Mouse (Mus musculus) CH12.LX (cell line): ENCODE results near the gene D630036H23Rik. TPM values are rescaled to one million over a fixed set of nuclear protein-coding genes. Genes with fewer than 3 reads are reported as not detected.

Experiments used
- DNase-seq: peaks from one replicate; pipeline ENCODE4 v3.0.0-alpha.2; 2013; ENCODE audit errors: extremely low read depth
- H3K27ac ChIP-seq: 2 replicates; pipeline ENCODE4 v1.5.1; 2012; ENCODE audit warnings: low read depth, mild to moderate bottlenecking, control low read depth, moderate library complexity; ENCODE audit not compliant: insufficient read depth
- H3K27me3 ChIP-seq: replicated peaks from 2 replicates; pipeline ENCODE3; 2012; ENCODE audit warnings: inconsistent platforms
- H3K36me3 ChIP-seq, 2 experiments: replicated peaks in 1 of 2; 2 replicates each; pipeline versions ENCODE3 to v1.6.1; 2012; ENCODE audit warnings: inconsistent platforms in 1 of 2, low read length in 1 of 2, mild to moderate bottlenecking in 1 of 2, mixed read lengths in 1 of 2, moderate library complexity in 1 of 2; ENCODE audit not compliant: control insufficient read depth in 1 of 2, insufficient read depth in 1 of 2
- H3K4me1 ChIP-seq, 2 experiments: 2 replicates each; pipeline ENCODE4 v1.6.1; 2012; ENCODE audit warnings: inconsistent platforms in 1 of 2, moderate library complexity in 1 of 2; ENCODE audit not compliant: insufficient read depth in 2 of 2, control insufficient read depth in 1 of 2
- H3K4me2 ChIP-seq: 2 replicates; pipeline ENCODE4 v1.6.1; 2012; ENCODE audit warnings: low read depth, mild to moderate bottlenecking, control low read depth; ENCODE audit not compliant: poor library complexity, insufficient read depth, severe bottlenecking
- H3K4me3 ChIP-seq, 3 experiments: fragments of 150-350 bp in 1 of 3; sonication (generic) in 1 of 3; replicated peaks in 1 of 3; 2 replicates each; pipeline versions ENCODE3 to v1.5.1; 2011 to 2012; ENCODE audit warnings: low read depth in 2 of 3, low read length in 2 of 3, mild to moderate bottlenecking in 2 of 3, moderate library complexity in 2 of 3, control low read depth in 1 of 3, improper control_type of control experiment in 1 of 3, inconsistent platforms in 1 of 3, mixed read lengths in 1 of 3; ENCODE audit not compliant: poor library complexity in 1 of 3
- H3K79me2 ChIP-seq: replicated peaks from 2 replicates; pipeline ENCODE4 v1.6.1; 2012; ENCODE audit warnings: mild to moderate bottlenecking, moderate library complexity; ENCODE audit not compliant: control insufficient read depth, poor library complexity, insufficient read depth, severe bottlenecking; ENCODE audit errors: extremely low read depth
- H3K9ac ChIP-seq: 2 replicates; pipeline ENCODE4 v1.6.1; 2012; ENCODE audit warnings: low read depth, mild to moderate bottlenecking, control low read depth, moderate library complexity; ENCODE audit not compliant: insufficient read depth
- H3K9me3 ChIP-seq: replicated peaks from 2 replicates; pipeline ENCODE3; 2012; ENCODE audit warnings: low read length, inconsistent platforms, mixed read lengths
- BHLHE40 ChIP-seq: IDR thresholded peaks from 2 replicates; pipeline ENCODE4 v1.6.1; 2011; ENCODE audit warnings: mild to moderate bottlenecking, low read depth, low read length, improper control_type of control experiment
- E2F4 ChIP-seq: IDR thresholded peaks from 2 replicates; pipeline ENCODE4 v1.6.1; 2011; ENCODE audit warnings: low read depth, low read length, improper control_type of control experiment; ENCODE audit not compliant: insufficient replicate concordance
- ETS1 ChIP-seq: conservative IDR thresholded peaks from 2 replicates; pipeline ENCODE4 v1.6.1; 2012; ENCODE audit warnings: low read depth, mild to moderate bottlenecking, inconsistent platforms, low read length, improper control_type of control experiment, moderate library complexity
- GABPA ChIP-seq: IDR thresholded peaks from 2 replicates; pipeline ENCODE4 v1.6.1; 2012; ENCODE audit warnings: low read depth, low read length, improper control_type of control experiment, inconsistent platforms; ENCODE audit not compliant: insufficient replicate concordance
- HCFC1 ChIP-seq: IDR thresholded peaks from 2 replicates; pipeline ENCODE4 v1.6.1; 2012; ENCODE audit warnings: low read depth, mild to moderate bottlenecking, inconsistent platforms, low read length, improper control_type of control experiment
- JUN ChIP-seq: IDR thresholded peaks from 2 replicates; pipeline ENCODE4 v1.6.1; 2011; ENCODE audit warnings: low read depth, mild to moderate bottlenecking, low read length, improper control_type of control experiment, moderate library complexity; ENCODE audit not compliant: insufficient read depth
- JUND ChIP-seq: conservative IDR thresholded peaks from 2 replicates; pipeline ENCODE4 v1.6.1; 2011; ENCODE audit warnings: low read depth, low read length, improper control_type of control experiment
- MAX ChIP-seq: IDR thresholded peaks from 2 replicates; pipeline ENCODE4 v1.6.1; 2011; ENCODE audit warnings: low read length, improper control_type of control experiment
- MYC ChIP-seq: IDR thresholded peaks from 2 replicates; pipeline ENCODE4 v1.6.1; 2011; ENCODE audit warnings: low read depth, mild to moderate bottlenecking, improper control_type of control experiment, low read length
- NRF1 ChIP-seq: IDR thresholded peaks from 2 replicates; pipeline ENCODE4 v1.6.1; 2014; ENCODE audit warnings: low read depth, mild to moderate bottlenecking, inconsistent platforms, low read length, improper control_type of control experiment, moderate library complexity
- PAX5 ChIP-seq: IDR thresholded peaks from 2 replicates; pipeline ENCODE4 v1.6.1; 2012; ENCODE audit warnings: low read length, inconsistent platforms, mixed read lengths
- POLR2A ChIP-seq: IDR thresholded peaks from 2 replicates; pipeline ENCODE4 v1.6.1; 2011; ENCODE audit warnings: low read depth, mild to moderate bottlenecking, improper control_type of control experiment, low read length
- POLR2AphosphoS2 ChIP-seq: IDR thresholded peaks from 2 replicates; pipeline ENCODE4 v1.6.1; 2011; ENCODE audit warnings: low read depth, low read length, improper control_type of control experiment
- TBP ChIP-seq: conservative IDR thresholded peaks from 2 replicates; pipeline ENCODE4 v1.6.1; 2011; ENCODE audit warnings: low read depth, low read length, improper control_type of control experiment
- ZC3H11A ChIP-seq: IDR thresholded peaks from 2 replicates; pipeline ENCODE4 v1.6.1; 2012; ENCODE audit warnings: low read depth, mild to moderate bottlenecking, inconsistent platforms, low read length, improper control_type of control experiment
- ZNF384 ChIP-seq: IDR thresholded peaks from 2 replicates; pipeline ENCODE4 v1.6.1; 2012; ENCODE audit warnings: low read depth, low read length, improper control_type of control experiment, inconsistent platforms
- dilution Hi-C: fragments of 300-500 bp; cut with MboI; formaldehyde crosslinking; loops from 2 replicates; pipeline ENCODE4 v1.14.3; 2020; ENCODE audit warnings: low sequenced_read_pairs; ENCODE audit not compliant: extremely low pct_unique_long_range_greater_than_20kb, extremely low pct_ligation_motif_present
- in situ Hi-C: fragments of 300-500 bp; cut with MboI; formaldehyde crosslinking; loops from 3 replicates; pipeline ENCODE4 v1.14.3; 2019; ENCODE audit warnings: low sequenced_read_pairs, low pct_ligation_motif_present, low pct_unique_long_range_greater_than_20kb, mixed read lengths
- polyA plus RNA-seq: library from polyadenylated mRNA; unstranded; fragments of >175 nt; gene quantifications from 2 replicates; pipeline ENCODE4 v1.2.1, GENCODE M21; 2012; ENCODE audit warnings: low read depth; ENCODE audit not compliant: insufficient read length
- total RNA-seq, 2 experiments: library from RNA; depleted of rRNA; stranded (reverse); fragments of 300-350 nt in 1 of 2; fragments of >200 nt in 1 of 2; gene quantifications; 2 replicates each; pipeline ENCODE4 v1.2.3; 2012 to 2014

The D630036H23Rik gene
- total and polyA plus RNA-seq, 3 experiments: 0.25 TPM; not detected in 2

DNA sequence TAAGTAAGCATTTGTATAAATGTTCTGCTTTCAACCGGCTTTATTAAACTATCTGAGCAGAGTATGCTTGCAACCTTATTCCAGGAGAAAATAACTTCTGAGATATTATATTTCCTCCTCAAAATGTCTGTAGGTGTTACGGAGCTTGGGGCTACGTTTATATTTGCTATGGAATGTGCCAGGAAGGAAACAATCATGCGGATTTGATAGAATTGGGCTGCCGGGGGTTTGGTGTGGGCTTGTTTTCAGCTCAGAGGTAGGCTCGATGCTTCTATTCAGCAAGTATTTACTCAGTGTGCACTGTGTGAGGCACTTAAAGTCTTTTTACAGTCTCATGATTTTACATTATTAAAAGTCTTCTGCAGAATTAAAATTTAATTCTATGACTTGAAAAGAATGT is 3.4 kb upstream of the D630036H23Rik start:
- Histone ChIP-seq H3K79me2 (no peaks in the 10 kb centered on the region), H3K27me3 (no peaks in the 10 kb centered on the region), H3K4me3 (no peak overlapping the region), H3K9me3 (no peaks in the 10 kb centered on the region), H3K4me2 (no peak overlapping the region), H3K9ac (no peak overlapping the region), H3K4me1 (peaks cover 5 to 18% of the 10 kb centered on the region in 2 experiments; a peak in 3 of 4 replicates), H3K27ac (no peak overlapping the region), H3K36me3 (no peaks in the 10 kb centered on the region)
- in situ Hi-C loops: no loop called here
- DNase-seq: no peak
- dilution Hi-C loops: no loop called here
- TF ChIP-seq POLR2A: no peak
- TF ChIP-seq NRF1: no peak
- TF ChIP-seq PAX5: no peak
- TF ChIP-seq JUN: no peak
- no peak for TF ChIP-seq GABPA
- no peak for TF ChIP-seq JUND
- no peak for TF ChIP-seq TBP
- TF ChIP-seq BHLHE40: no peak
- no peak for TF ChIP-seq ETS1

DNA sequence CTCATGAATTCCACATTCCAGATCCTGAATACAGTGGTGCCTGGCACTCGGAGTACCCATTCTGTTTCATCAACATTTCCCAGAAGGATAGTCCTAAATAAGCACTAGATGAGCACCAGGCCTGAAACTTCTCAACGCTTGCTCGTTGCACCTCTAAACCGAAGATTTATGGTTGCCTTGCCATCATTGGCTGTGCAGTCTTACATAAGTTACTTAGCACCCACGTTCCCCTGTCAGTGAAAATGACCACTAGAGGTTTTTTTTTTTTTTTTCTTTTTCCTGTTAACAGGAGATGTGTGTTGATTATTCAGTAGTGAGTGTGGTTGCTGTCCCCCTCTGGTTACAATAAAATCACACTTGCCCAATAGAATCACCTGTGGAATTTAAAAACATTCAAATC is 1.2 kb downstream of the D630036H23Rik start:
- no peaks in the 10 kb centered on the region for H3K27me3 ChIP-seq
- peak overlapping the region in 2 of 3 experiments; percentile 49 to 76 for H3K4me3 ChIP-seq
- H3K27ac ChIP-seq: no peak overlapping the region
- dilution Hi-C loops (no loop called here), in situ Hi-C loops (no loop called here)
- peaks cover 5 to 18% of the 10 kb centered on the region in 2 experiments; a peak in 3 of 4 replicates for H3K4me1 ChIP-seq
- H3K9me3 ChIP-seq: no peaks in the 10 kb centered on the region
- H3K4me2 ChIP-seq: peak overlapping the region; percentile 53; the same call in 1 of the 2 replicates
- H3K9ac ChIP-seq: no peak overlapping the region
- no peaks in the 10 kb centered on the region for H3K79me2 ChIP-seq
- no peaks in the 10 kb centered on the region for H3K36me3 ChIP-seq
- TF ChIP-seq ZC3H11A (no peak), MYC (no peak), ZNF384 (peak; percentile 81), E2F4 (no peak), POLR2AphosphoS2 (no peak), HCFC1 (no peak), MAX (no peak)
- DNase-seq: peak; percentile 10
